Mouse (Mus musculus) liver, adult 2 months (tissue): ENCODE data around the gene Esam.

ENCODE experiments used
- CTCF ChIP-seq: fragments of 200-500 bp; IDR thresholded peaks from 2 replicates; pipeline ENCODE4 v1.5.1; 2011; ENCODE audit warnings: low read depth, low read length, control low read depth
- POLR2A ChIP-seq: fragments of 200-500 bp; IDR thresholded peaks from 2 replicates; pipeline ENCODE4 v1.6.1; 2011; ENCODE audit warnings: low read length, control low read depth; ENCODE audit not compliant: insufficient read depth; ENCODE audit errors: extremely low read depth

GRCm38 (mm10) chr9:37567454-37567853, 39.6 kb downstream of the Esam start:
- no peak for TF ChIP-seq CTCF
- no peak for TF ChIP-seq POLR2A
